ENCODE assay signal across 18 mouse cellular contexts in genomic region chr7:113240438-113240837, GRCm38 (mm10). TPM values are rescaled to one million over a fixed set of nuclear protein-coding genes. Genes with fewer than 3 reads are reported as not detected.
DNase-seq lines count a peak whose midpoint lies in the region; TF ChIP-seq lines count a peak whose summit lies in the region.
"Had no signal": no experiment of that assay in that cellular context is flagged by ENCODE, and none has a peak within 500 bp of the region (broad histone marks: within the 10 kb centered on the region; RNA-seq: fewer than 3 reads in every experiment).

No protein-coding gene starts in this region.

- TF ChIP-seq POLR2A in heart, adult 2 months (IDR thresholded peaks at IDR 0.05; ENCODE audit: insufficient read depth, low read depth, low read length), result no peak

- intact Hi-C loops in heart, adult 2 months (cut with DNase I), result no loop called here
- intact Hi-C loops in left cerebral cortex, adult 2 months (cut with DNase I), result no loop called here

- no peaks in the 10 kb centered on the region for H3K27me3 ChIP-seq in heart, adult 2 months (ENCODE audit: control insufficient read depth, insufficient read depth, low read length)
- H3K27me3 ChIP-seq in heart, embryonic 10.5 days (ENCODE audit: insufficient read depth, poor library complexity, severe bottlenecking), result no peaks in the 10 kb centered on the region
- H3K27me3 ChIP-seq: embryonic facial prominence, embryonic 12.5 days; hindbrain, embryonic 15.5 days; liver, embryonic 12.5 days; midbrain, embryonic 13.5 days; neural tube, embryonic 12.5 days had no signal

- no peak for TF ChIP-seq CTCF in heart, adult 2 months (IDR thresholded peaks at IDR 0.05)
- no peak for TF ChIP-seq CTCF in left cerebral cortex, adult 2 months (IDR thresholded peaks at IDR 0.05)

- peaks cover 6% of the 10 kb centered on the region for H3K36me3 ChIP-seq in heart, adult 2 months (ENCODE audit: control insufficient read depth, insufficient read depth, low read length)
- H3K36me3 ChIP-seq in heart, embryonic 10.5 days, result no peaks in the 10 kb centered on the region
- H3K36me3 ChIP-seq: embryonic facial prominence, embryonic 12.5 days; hindbrain, embryonic 15.5 days; liver, embryonic 12.5 days; midbrain, embryonic 13.5 days; neural tube, embryonic 12.5 days had no signal

- H3K27ac ChIP-seq in heart, adult 2 months, result peak overlapping the region; percentile 5; the same call in 1 of the 2 replicates
- no peak overlapping the region for H3K27ac ChIP-seq in heart, embryonic 10.5 days
- no peak overlapping the region for H3K27ac ChIP-seq in left cerebral cortex, adult 2 months
- H3K27ac ChIP-seq: embryonic facial prominence, embryonic 12.5 days; hindbrain, embryonic 15.5 days; kidney, postnatal 0 days; liver, embryonic 12.5 days; midbrain, embryonic 13.5 days; neural tube, embryonic 12.5 days had no signal

- H3K9ac ChIP-seq in heart, adult 2 months (ENCODE audit: low read depth, low read length), result no peak overlapping the region
- H3K9ac ChIP-seq: embryonic facial prominence, embryonic 12.5 days; hindbrain, embryonic 15.5 days; liver, embryonic 12.5 days; midbrain, embryonic 13.5 days; neural tube, embryonic 12.5 days had no signal

- peaks cover 2% of the 10 kb centered on the region for H3K79me2 ChIP-seq in heart, adult 2 months (replicated peaks; ENCODE audit: control insufficient read depth, insufficient read depth, low read length)

- peaks cover 29% of the 10 kb centered on the region for H3K4me1 ChIP-seq in heart, adult 2 months (ENCODE audit: control insufficient read depth, insufficient read depth, low read length)
- H3K4me1 ChIP-seq in heart, embryonic 10.5 days, result peaks cover 22% of the 10 kb centered on the region

- WGBS in heart, adult 2 months, result 19% methylated on average over 1 of the region's 1 CpGs
- 85% methylated on average over 1 of the region's 1 CpGs for WGBS in heart, embryonic 10.5 days

- peak in 1 of 2 experiments; percentile 41 for DNase-seq in heart, adult 2 months
- DNase-seq in heart, embryonic 10.5 days (ENCODE audit: low spot score), result no peak
- DNase-seq in right cerebral cortex, postnatal 14 days, result peak; percentile 53
- DNase-seq in right cerebral cortex, adult 18-20 months, result no peak
- DNase-seq in lung, postnatal 36 days, result peak; percentile 42
- DNase-seq in frontal cortex, postnatal 36 days (ENCODE audit: low spot score in 2 of 2), result no peak
- no peak for DNase-seq in testis, postnatal 10 days (ENCODE audit: low spot score)
- DNase-seq in left cerebral cortex, adult 2 months (ENCODE audit: extremely low spot score in 1 of 2, low spot score in 2 of 2), result no peak
- DNase-seq: cerebellum, postnatal 10 days; gastrocnemius, postnatal 14 days; spleen, adult 18-20 months; thymus, postnatal 14 days had no signal

- no peak overlapping the region for H3K4me3 ChIP-seq in heart, adult 2 months
- H3K4me3 ChIP-seq in heart, embryonic 10.5 days, result no peak overlapping the region
- no peak overlapping the region for H3K4me3 ChIP-seq in left cerebral cortex, adult 2 months
- H3K4me3 ChIP-seq: embryonic facial prominence, embryonic 12.5 days; hindbrain, embryonic 15.5 days; liver, embryonic 12.5 days; midbrain, embryonic 13.5 days; neural tube, embryonic 12.5 days had no signal

- H3K9me3 ChIP-seq in heart, embryonic 10.5 days, result no peaks in the 10 kb centered on the region
- H3K9me3 ChIP-seq: embryonic facial prominence, embryonic 12.5 days; hindbrain, embryonic 15.5 days; liver, embryonic 12.5 days; midbrain, embryonic 13.5 days; neural tube, embryonic 12.5 days had no signal

- TF ChIP-seq EP300 in heart, adult 2 months (IDR thresholded peaks at IDR 0.05; ENCODE audit: insufficient read depth, low read depth, low read length), result no peak

RNA-seq across cellular contexts. Expression of gene Arntl, which starts 33.2 kb away (rescaled TPM):
- total RNA-seq in heart, adult 2 months (2021), result 10 to 100 TPM in 1 of 2 experiments, 1 to 10 TPM in 1; 7.2 to 26.7 TPM
- 6.6 and 17.1 TPM in 2 replicates for polyA plus RNA-seq in heart, adult 2 months (2012; rRNA removed)
- polyA plus RNA-seq in heart, embryonic 10.5 days (2016; fragmentation: Nextera tagmentation; extraction: Ambion mirVana), result 6.3 and 7.0 TPM in 2 replicates
- 10 to 100 TPM; 41.6 to 50.4 TPM for total RNA-seq in left cerebral cortex, adult 2 months (2021)

Comparison
In these comparisons a context has a peak if more than half of its experiments do, and no peak if none do; other contexts are left out.
1. DNase-seq: peak in right cerebral cortex, postnatal 14 days (single experiment) and lung, postnatal 36 days (single experiment); none in heart, embryonic 10.5 days (single experiment), right cerebral cortex, adult 18-20 months (single experiment), frontal cortex, postnatal 36 days (0 of 2), testis, postnatal 10 days (single experiment) and left cerebral cortex, adult 2 months (0 of 2).